Mouse (Mus musculus): ENCODE data around the gene Haspin.

DNA sequence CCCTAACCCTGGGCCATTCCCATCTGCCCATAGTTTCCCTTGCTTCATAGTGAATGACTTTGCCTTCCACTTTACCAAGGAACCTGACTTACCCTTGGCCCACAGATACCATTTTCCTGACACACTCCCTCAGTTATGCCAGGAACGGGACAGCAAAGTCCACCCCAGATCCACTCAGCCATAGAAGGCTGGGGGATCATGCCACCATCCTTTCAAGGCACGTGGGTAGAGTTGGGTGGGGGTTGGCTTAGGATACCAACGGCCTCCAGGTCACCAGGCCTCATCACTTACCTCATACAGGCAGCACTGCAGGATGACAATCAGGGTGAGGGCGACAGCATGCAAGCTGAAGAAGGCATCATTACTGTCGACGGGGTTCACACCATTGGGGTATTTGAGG lies 49.1 kb upstream of the Haspin start:
- no peak for TF ChIP-seq POLR2A (IDR thresholded peaks at IDR 0.05; ENCODE audit: low read depth, low read length)
- no peak for TF ChIP-seq CTCF (IDR thresholded peaks at IDR 0.05; ENCODE audit: extremely low read depth, insufficient read length, insufficient replicate concordance, low read depth, low read length)
